Mouse (Mus musculus): ENCODE measurements around the gene Tet1.
"Not testable (repeated sequence)": the region's sequence is repeated elsewhere in the genome, so short reads cannot be mapped to it uniquely, and the experiment has no call there.

Gene Tet1

GRCm38 (mm10) chr10:62847069-62847626 lies 61.6 kb downstream of the Tet1 start:
- DNase-seq: peak; percentile 39

- peak; percentile 80 for DNase-seq
Observed at GRCm38 (mm10) chr10:62843787-62844491, 64.9 kb downstream of the Tet1 start.

GRCm38 (mm10) chr10:62841901-62842447 lies 66.8 kb downstream of the Tet1 start:
- DNase-seq: no peak

GRCm38 (mm10) chr10:62840687-62841086 lies 68.1 kb downstream of the Tet1 start:
- DNase-seq: no peak

- DNase-seq: no peak
Observed at GRCm38 (mm10) chr10:62837987-62838386, 70.8 kb downstream of the Tet1 start.

GRCm38 (mm10) chr10:62832783-62833182 lies 76.0 kb downstream of the Tet1 start:
- DNase-seq: no peak

- no peak for DNase-seq
Observed at GRCm38 (mm10) chr10:62831546-62831945, 77.2 kb downstream of the Tet1 start.

- DNase-seq: peak; percentile 15
Observed at GRCm38 (mm10) chr10:62824474-62824873, 84.3 kb downstream of the Tet1 start.

GRCm38 (mm10) chr10:62823431-62823830 lies 85.4 kb downstream of the Tet1 start:
- DNase-seq: no peak

- DNase-seq: peak; percentile 11
Observed at GRCm38 (mm10) chr10:62810010-62810409, 98.8 kb downstream of the Tet1 start.

- no peak for DNase-seq
Observed at GRCm38 (mm10) chr10:62808766-62809165, 100.0 kb downstream of the Tet1 start.

GRCm38 (mm10) chr10:62808316-62808715 lies 100.5 kb downstream of the Tet1 start:
- DNase-seq: no peak

- no peak for DNase-seq
Observed at GRCm38 (mm10) chr10:62804106-62804505, 104.7 kb downstream of the Tet1 start.

- DNase-seq: no peak
Observed at GRCm38 (mm10) chr10:62803296-62803695, 105.5 kb downstream of the Tet1 start.

- DNase-seq: no peak
Observed at GRCm38 (mm10) chr10:62794221-62794620, 114.6 kb downstream of the Tet1 start.

- no peak for DNase-seq
Observed at GRCm38 (mm10) chr10:62793091-62793453, 115.7 kb downstream of the Tet1 start.

GRCm38 (mm10) chr10:62792177-62793090 lies 116.4 kb downstream of the Tet1 start, which contains the start of gene Ccar1:
TSS of gene Ccar1 (minus strand) at chr10:62792286.
- peak; percentile 99 for DNase-seq

GRCm38 (mm10) chr10:62791251-62792176 lies 117.3 kb downstream of the Tet1 start:
- peak; percentile 11 for DNase-seq

GRCm38 (mm10) chr10:62781776-62782175 lies 127.0 kb downstream of the Tet1 start:
- DNase-seq: not testable (repeated sequence)

Data from lung, postnatal 36 days (tissue).